Mouse (Mus musculus) layer of hippocampus, postnatal 10 days (tissue): ENCODE results near the gene Rec8. TPM values are rescaled to one million over a fixed set of nuclear protein-coding genes. Genes with fewer than 3 reads are reported as not detected.

Experiments used
- DNase-seq, 2 experiments: peaks; one replicate each; pipeline ENCODE4 v3.0.0; 2021; ENCODE audit warnings: low spot score in 2 of 2
- total RNA-seq, 2 experiments: library from RNA; stranded (reverse); gene quantifications; 2 replicates each; pipeline ENCODE4 v1.2.3; 2021

The Rec8 gene
- total RNA-seq, 2 experiments from 2014 or later, result 1.4 to 2.3 TPM

GRCm38 (mm10) chr14:55637795-55638194 is 20.0 kb downstream of the Rec8 start, which contains the start of gene Gm49378:
Gm49378 (minus strand) TSS chr14:55637895.
- no peak for DNase-seq

- DNase-seq, result no peak
Measured at GRCm38 (mm10) chr14:55640816-55641215, 23.0 kb downstream of the Rec8 start.

DNA sequence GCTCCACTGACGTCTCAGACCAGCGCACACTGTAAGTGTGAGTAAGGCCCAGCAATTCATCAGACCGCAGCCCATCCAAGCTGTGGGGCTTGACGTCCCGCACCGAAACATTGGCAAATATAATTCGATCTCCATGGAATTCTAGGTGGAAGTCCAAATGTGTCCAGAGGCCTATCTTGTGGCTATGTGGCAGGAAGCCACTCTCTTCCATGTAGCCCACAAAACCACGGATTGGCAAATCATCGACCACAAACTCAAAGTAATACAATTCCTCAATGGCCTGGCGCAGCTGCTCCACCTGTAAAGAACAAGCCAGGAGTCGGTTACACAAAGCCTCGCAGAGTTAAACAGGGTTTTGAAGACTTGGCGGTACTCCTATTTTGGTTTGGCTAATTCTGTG is 23.5 kb downstream of the Rec8 start:
- no peak for DNase-seq

DNA sequence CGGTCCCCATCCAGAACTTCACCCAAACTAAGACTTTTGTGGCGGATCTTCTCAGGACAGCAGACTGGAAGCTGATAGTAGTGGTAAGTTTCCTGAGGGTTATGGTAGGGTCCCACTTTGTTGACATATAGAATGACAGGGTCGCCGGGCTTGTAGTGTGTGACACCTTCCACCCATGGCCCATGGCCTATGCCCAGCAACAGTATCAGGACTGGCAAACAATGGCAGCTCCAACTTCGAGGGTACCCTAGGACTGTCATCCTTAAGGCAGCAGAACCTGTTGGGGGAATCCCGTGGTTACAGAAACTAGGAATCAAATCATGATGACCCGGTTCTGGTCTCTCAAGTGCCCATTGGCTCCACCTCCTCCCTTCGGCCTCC is 24.8 kb downstream of the Rec8 start:
- no peak for DNase-seq

DNA sequence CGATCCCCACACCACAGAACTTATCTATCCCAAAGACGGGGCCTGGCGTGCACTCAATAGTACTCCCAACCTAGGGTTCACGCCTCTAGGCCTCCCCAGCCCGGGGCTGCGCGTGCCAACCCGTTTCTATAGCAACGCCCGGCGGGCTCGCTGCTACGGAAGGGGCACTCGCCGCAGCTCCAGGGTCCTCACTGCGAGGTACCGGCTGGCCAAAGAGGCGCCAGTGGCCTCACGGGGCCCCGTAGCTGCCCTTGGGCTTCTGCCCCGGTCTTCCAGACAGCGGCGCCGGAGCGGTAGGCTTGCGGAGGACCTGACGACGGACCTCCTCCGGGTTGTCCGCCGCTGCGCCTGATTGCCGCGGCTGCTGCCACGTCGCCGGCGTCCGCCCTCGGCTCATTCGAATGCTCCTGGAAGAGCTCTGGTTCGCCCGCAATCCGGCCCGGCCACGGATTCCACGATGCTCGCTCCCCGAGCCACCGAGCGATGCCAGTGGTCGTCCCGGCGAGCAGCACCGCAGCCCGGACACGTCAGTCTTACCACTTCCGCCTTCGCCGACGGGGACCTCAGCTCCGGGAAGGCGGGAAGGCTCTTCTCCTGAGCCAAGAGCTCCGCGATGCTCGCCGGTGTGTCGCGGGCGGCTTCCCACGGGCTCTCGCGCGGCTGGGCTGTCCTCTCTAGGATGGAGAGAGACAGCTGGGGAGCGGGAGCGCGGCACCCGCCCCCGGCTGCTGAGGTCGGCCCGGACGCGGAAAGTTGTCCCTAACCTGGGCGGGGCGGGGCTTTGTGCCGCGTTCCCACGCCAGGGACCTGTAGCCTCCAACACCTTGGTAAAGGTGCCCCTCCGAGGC is 25.4 kb downstream of the Rec8 start, which contains the start of gene Tm9sf1:
Tm9sf1 (minus strand) TSS at position 747 of the 848 bp plus-strand sequence.
- peak; percentile 85 to 90 for DNase-seq

GRCm38 (mm10) chr14:55644261-55644888 is 26.5 kb downstream of the Rec8 start:
- DNase-seq, result no peak

DNA sequence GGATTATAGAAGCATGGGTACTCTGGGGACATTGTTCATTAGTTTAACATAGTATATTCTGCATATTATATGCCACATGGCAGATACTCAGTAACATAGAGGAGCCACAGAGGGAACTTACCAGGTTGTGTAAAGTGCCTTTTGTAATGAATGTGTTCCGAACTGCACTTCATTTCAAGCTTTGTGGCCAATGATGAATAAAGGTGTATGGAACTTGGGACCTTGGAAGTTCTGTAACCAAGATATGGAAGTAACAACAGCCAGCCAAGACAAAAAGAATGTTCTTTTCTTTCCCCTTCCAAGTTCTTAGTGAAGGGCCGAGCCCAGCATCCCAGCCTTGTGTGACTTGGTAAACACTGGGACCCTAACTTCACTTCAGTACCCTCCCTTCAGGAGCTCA is 32.0 kb downstream of the Rec8 start, which contains the start of gene Tssk4:
Tssk4 (plus strand) TSS at position 301 of the 400 bp plus-strand sequence.
- no peak for DNase-seq

GRCm38 (mm10) chr14:55651528-55651927 is 33.7 kb downstream of the Rec8 start:
- no peak for DNase-seq

- no peak for DNase-seq
Measured at GRCm38 (mm10) chr14:55656935-55657334, 39.1 kb downstream of the Rec8 start.

DNA sequence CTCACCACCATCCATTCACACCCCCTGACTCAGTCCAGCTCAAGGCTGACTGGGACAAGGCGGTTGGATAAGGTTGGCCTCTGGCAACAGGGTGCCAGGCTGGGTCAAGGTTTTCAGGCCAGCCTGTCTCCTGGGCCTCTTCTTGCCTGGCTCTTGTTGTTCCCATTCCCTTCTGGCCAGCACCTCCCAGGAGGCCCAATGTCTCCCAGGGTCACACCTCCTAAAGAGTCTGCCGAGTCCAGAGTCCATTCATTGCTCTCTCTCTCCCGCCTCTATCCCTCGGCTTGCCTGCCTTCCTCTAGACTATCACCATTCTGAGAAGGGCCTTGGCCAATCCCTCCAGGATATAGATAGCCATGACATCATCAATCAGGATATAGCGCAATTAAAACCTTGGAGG is 40.2 kb downstream of the Rec8 start:
- no peak for DNase-seq

DNA sequence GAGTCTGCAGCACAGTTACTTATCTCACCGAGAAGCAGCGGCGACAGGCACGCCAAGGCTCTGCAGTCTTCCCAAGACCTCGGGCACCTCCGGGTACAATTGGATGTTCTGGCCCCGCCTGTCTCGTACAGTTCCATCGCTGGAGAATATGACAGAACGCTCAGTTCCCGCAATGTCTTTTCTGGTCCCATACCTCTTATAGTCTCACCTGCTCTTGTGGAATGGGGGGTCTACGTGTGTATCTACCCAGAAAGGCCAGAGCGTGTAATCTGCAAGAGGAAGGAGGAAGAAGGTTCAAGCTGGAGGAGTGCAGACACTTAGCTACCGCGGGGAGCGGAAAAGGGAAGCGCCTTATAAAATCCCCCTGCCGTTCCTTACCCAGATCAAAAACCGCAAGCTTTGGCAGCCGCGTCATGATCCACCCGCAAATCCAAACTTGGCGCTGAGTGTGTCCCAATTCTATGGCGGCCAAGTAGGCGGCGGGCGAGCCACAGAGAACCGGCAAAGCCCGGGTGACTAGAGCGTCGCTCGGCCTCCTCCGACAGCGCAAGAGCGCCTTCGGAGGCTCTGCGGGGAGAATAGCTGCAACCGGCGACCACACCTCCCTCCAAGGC is 42.2 kb downstream of the Rec8 start, which contains the start of gene Mdp1:
Mdp1 (minus strand) TSS at position 549 of the 614 bp plus-strand sequence.
- DNase-seq, result peak; percentile 76 to 83

- DNase-seq, result no peak
Measured at GRCm38 (mm10) chr14:55660636-55661035, 42.8 kb downstream of the Rec8 start.

- no peak for DNase-seq
Measured at GRCm38 (mm10) chr14:55671486-55671832, 53.6 kb downstream of the Rec8 start.

- DNase-seq, result peak; percentile 88 to 90
Measured at GRCm38 (mm10) chr14:55671833-55672740, 54.2 kb downstream of the Rec8 start, which contains the start of the genes Gmpr2 and Nedd8. Gmpr2 (plus strand) TSS chr14:55671941. Nedd8 (minus strand) TSS chr14:55672124.

DNA sequence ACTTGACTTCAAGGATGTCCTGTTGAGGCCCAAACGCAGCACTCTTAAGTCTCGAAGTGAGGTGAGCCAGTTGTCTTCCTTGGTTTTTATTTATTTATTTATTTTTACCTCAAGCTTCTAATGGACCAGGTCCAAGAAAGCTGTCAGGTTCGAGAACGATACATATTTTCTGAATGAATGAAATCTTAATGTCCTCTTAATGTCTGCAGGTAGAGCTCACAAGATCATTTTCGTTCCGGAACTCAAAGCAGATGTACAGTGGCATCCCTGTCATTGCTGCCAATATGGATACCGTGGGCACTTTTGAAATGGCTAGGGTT is 54.9 kb downstream of the Rec8 start:
- no peak for DNase-seq

Other genes starting within 250 kb of the Rec8 start
- gene Dhrs4, start 139.3 kb upstream of the Rec8 start, total RNA-seq, result 10 to 100 TPM; 16.5 to 17.7 TPM
- 100 to 1,000 TPM; 106 to 144 TPM for gene Carmil3, start 127.4 kb upstream of the Rec8 start, total RNA-seq
- gene Cpne6, start 107.6 kb upstream of the Rec8 start, total RNA-seq, result 100 to 1,000 TPM; 306 to 335 TPM
- gene Nrl, start 93.1 kb upstream of the Rec8 start, total RNA-seq, result under 1 TPM; 0.34 to 0.76 TPM
- gene Pck2, start 77.8 kb upstream of the Rec8 start, total RNA-seq, result 10 to 100 TPM; 20.4 to 21.4 TPM
- gene Dcaf11, start 58.0 kb upstream of the Rec8 start, total RNA-seq, result 10 to 100 TPM; 61.3 to 66.7 TPM
- gene A730061H03Rik, start 57.6 kb upstream of the Rec8 start, total RNA-seq, result 1 to 10 TPM in 1 of 2 experiments, not detected in 1; 1.2 TPM
- not detected for gene Fitm1, start 42.4 kb upstream of the Rec8 start, total RNA-seq
- gene Psme1, start 39.9 kb upstream of the Rec8 start, total RNA-seq, result 10 to 100 TPM; 87.3 to 91.8 TPM
- 10 to 100 TPM; 50.2 to 54.6 TPM for gene Emc9, start 32.7 kb upstream of the Rec8 start, total RNA-seq
- gene Psme2, start 26.9 kb upstream of the Rec8 start, total RNA-seq, result 10 to 100 TPM; 54.0 to 62.7 TPM
- gene Rnf31, start 26.3 kb upstream of the Rec8 start, total RNA-seq, result 10 to 100 TPM; 35.6 to 37.2 TPM
- gene Irf9, start 14.5 kb upstream of the Rec8 start, total RNA-seq, result 10 to 100 TPM; 11.1 to 13.0 TPM
- 100 to 1,000 TPM; 131 to 145 TPM for gene Ipo4, start 17.9 kb downstream of the Rec8 start, total RNA-seq
- gene Gm49378, start 19.9 kb downstream of the Rec8 start, total RNA-seq, result 1 to 10 TPM; 3.0 to 6.1 TPM
- 10 to 100 TPM; 42.0 to 55.9 TPM for gene Tm9sf1, start 25.8 kb downstream of the Rec8 start, total RNA-seq
- 1 to 10 TPM; 1.3 to 1.5 TPM for gene Tssk4, start 32.1 kb downstream of the Rec8 start, total RNA-seq
- 10 to 100 TPM; 47.8 to 50.0 TPM for gene Mdp1, start 42.5 kb downstream of the Rec8 start, total RNA-seq
- 10 to 100 TPM; 29.1 TPM for gene Gmpr2, start 53.9 kb downstream of the Rec8 start, total RNA-seq
- 100 to 1,000 TPM; 320 to 339 TPM for gene Nedd8, start 54.1 kb downstream of the Rec8 start, total RNA-seq
- 10 to 100 TPM; 18.4 to 23.9 TPM for gene Tinf2, start 63.8 kb downstream of the Rec8 start, total RNA-seq
- gene Tgm1, start 95.9 kb downstream of the Rec8 start, total RNA-seq, result under 1 TPM; 0.16 to 0.18 TPM
- gene Rabggta, start 104.2 kb downstream of the Rec8 start, total RNA-seq, result 10 to 100 TPM; 42.0 to 54.1 TPM
- gene Dhrs1, start 127.7 kb downstream of the Rec8 start, total RNA-seq, result 100 to 1,000 TPM; 103 to 110 TPM
- 10 to 100 TPM; 16.4 to 17.1 TPM for gene Nop9, start 127.7 kb downstream of the Rec8 start, total RNA-seq
- gene Cideb, start 140.4 kb downstream of the Rec8 start, total RNA-seq, result under 1 TPM; 0.47 to 0.89 TPM
- gene Ltb4r2, start 143.4 kb downstream of the Rec8 start, total RNA-seq, result under 1 TPM; 0.45 to 0.64 TPM
- under 1 TPM; 0.62 to 0.69 TPM for gene Ltb4r1, start 147.9 kb downstream of the Rec8 start, total RNA-seq
- gene Adcy4, start 166.1 kb downstream of the Rec8 start, total RNA-seq, result 1 to 10 TPM; 6.7 to 9.0 TPM
- 1 to 10 TPM in 1 of 2 experiments, under 1 TPM in 1; 0.78 to 2.2 TPM for gene Ripk3, start 170.8 kb downstream of the Rec8 start, total RNA-seq
- 1 to 10 TPM; 3.9 to 5.8 TPM for gene Nfatc4, start 205.1 kb downstream of the Rec8 start, total RNA-seq
- 10 to 100 TPM; 17.0 to 17.3 TPM for gene Nynrin, start 236.0 kb downstream of the Rec8 start, total RNA-seq